Mouse (Mus musculus) kidney, postnatal 4 days (tissue): ENCODE results near the gene Flnc.

Source experiments
- DNase-seq, 2 experiments: peaks; one replicate each; pipeline ENCODE4 v3.0.0; 2021; ENCODE audit warnings: mixed read lengths in 2 of 2

The Flnc gene

DNA sequence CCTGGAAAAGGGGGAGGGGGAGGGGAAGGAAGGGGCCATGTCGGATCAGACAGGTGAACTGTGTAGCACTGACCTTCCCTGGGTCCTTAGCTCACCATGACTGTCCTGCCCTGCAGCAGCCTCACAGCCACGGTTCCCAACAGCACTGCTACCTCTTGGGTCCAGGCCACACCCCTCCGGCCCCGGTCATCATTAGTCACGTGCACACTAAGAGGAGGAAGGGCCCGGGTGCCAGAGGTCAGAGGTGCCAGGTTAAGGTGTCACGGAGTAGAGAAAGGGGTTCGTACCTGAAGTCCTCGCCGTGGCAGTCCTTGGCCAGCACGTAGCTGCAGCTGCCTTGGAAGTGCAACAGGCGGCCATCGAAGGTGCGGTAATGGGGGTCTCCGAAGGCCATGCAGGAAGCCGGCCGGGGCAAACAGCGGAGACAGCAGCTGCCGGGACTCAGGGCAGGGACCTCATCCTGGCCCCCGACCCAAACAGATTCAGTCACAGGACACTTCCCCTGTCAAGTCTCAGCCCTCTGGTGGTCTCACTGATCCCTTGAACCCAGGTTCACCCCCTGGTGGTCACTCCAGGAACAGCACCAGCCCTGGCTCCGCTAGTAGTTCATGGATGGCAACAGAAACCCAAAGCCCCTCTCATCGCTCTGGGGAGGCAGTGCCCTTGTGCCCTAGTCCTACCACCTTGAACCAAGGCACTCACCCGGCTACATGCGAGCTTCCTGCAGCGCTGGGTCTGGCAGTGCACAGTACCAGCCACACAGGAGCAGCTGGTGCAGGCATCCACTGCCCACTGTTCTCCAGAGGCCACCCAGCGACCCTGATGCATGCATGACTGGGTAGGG, 51.9 kb downstream of the Flnc start:
- peak; percentile 91 to 92 for DNase-seq

DNA sequence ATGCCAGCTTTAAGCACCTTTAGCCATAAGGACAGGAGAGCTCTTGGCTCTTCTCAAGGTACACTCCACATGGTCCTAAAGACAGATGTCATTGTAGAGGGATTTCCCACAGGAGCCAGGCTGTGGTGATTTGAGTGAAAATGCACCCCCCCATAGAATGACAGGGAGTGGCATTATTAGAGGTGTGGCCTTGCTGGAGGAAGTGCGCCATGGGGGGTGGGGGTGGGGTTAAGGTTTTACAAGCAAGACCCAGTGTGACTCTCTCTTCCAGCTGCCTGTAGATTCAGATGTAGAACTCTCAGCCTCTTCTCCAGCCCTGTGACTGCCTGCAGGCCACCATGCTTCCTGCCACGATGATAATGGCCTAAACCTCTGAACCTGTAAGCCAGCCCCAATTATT, 52.9 kb downstream of the Flnc start:
- DNase-seq = no peak

DNA sequence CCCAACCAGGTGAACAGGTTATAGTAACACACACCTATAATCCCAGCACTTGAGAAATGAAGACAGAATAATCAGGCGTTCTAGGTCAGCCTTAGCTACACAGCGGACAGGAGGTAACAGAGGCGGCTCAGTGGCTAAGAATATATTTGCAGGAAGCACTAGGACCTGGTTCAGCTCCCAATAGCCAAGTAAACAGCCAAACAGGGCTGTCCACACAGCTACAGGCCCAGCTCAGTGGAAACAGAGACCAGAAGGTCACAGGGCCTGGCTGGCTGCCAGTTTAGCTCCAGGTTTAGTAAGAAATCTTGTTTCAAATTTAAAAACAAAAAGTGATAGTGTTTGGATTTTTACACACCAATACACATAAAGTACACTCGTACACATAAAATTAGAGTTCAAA, 61.0 kb downstream of the Flnc start:
- peak; percentile 72 to 78 for DNase-seq

DNA sequence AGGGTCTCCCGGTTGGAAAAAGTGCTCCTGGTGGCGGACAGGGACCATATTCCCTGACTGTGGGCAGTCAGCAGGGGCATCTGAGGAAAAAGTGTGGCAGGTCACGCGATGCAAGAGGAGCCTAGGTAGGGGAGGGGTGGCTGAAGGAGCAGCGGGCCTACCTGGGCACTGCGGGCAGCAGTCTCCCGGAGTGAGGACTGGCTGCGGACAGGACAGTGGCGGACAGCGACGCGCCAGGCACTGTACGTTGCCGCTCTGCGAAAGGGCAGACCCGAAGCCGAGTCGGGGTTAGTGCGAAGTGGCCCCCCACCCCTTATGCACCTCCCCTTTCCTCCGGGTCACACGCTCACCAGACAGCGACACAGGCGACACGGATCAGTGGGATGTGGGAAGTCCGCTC, 63.2 kb downstream of the Flnc start:
- DNase-seq = peak in 1 of 2 experiments; percentile 30

DNA sequence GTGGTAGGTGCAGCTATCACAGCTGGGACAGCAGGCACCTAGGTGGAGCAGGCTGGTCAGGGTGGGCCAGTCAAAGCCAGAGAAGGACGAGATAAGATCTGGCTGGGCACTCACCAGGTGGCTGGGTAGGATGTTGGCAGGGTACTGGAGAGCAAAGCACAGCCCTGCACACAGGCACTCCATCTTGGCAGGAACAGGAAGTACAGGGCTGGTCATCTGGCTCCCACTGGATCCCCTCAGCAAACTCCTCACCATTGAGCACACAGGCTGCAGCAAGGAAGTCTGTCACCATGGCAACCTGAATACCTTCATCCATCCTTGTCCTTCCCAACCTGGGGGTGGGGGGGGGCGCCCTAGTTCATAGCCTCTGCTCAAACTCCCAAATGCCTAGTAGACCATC, 64.7 kb downstream of the Flnc start:
- peak in 1 of 2 experiments; percentile 13 for DNase-seq

DNA sequence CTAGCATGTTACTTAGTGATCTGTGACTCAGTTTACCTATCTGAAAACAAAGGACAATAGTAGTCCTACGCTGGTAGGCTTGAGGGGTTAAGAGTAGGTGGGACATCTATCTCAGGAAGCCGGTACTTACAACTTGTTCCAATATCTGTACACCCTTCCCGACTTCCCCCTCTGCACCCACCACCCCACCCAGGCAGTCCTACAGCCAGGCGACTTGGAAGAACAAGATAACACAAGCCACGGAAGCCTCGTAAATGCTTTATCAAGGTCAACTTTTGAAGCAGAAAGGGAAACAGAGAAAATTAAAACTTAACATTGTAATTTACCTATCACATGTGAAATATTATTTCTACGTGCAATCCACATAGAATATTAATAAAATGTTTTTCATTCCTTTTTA, 67.1 kb downstream of the Flnc start:
- DNase-seq = no peak

DNA sequence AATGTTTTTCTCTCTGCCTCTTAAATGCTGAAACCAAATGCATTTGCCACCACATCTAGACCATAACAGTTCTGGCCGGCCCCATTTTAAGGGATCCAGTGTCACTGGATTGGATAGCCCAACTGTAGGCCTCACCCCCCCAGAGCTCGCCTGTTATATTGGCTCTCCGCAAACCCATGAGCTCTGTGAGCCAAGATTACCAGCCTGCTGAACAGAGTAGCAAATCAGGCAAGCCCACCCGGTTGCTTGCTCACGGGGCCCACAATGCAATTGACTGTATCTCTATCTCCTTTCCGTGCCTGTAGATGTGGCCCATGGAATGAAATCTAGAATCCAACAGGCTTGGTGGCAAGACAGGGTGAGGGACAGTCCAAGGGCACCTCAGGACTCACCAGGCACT, 67.8 kb downstream of the Flnc start:
- DNase-seq = no peak

DNA sequence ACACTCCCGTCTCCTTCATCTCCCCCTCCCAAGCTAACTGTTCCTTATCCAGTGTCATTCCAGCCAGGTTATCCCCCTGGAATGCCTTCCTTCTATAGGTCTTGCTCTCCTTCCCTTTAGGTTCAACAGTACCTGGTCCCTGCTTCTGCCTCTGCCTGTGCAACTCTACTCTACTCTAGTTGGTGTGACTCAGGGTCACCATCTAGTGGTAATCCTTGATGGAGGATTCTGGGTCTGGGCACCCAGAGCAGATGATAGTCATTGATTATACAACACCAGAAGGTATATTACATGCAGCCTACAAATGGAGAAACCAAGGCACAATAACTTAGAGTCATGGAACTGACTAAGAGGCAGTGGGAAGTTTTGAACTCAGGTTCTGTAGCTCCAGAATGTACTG, 68.5 kb downstream of the Flnc start:
- DNase-seq = no peak

DNA sequence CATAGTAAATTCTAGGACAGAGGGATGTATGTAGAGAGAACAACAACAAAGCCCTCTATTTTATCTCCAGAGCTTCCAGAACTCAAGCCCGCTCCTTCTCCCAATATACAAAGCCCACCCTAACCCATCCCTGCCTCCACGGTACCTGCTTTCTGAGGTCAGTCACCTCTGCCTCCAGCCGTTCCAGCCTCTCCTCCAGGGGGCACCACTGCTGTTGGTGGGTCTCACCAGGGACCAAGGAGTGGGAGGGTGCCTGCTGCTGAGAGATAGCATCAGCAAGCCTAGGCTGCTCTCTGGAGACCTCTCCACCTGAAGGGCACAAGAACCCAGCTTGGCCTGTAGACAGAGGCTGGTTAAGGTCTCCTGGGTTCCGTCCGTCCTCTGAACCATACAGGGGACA, 72.4 kb downstream of the Flnc start:
- DNase-seq = peak in 1 of 2 experiments; percentile 27

DNA sequence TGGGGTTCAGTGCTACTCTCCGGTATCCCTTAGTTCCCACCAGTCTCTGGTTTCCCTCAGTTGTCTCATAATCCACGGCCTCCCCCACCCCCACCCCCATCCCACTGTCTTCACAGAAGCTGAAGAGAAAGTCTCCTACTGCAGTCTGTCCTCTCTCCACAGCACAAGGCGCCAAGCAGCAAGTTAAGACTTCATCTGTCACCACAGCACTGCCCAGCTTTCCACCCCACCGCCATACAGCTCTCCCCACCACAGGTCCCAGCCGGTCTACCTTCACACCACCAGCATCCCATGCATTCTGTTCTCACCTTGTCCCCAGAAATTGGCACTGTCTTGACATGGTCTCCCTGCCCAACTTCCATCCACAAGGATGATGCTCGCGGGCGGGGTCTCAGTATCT, 73.8 kb downstream of the Flnc start:
- no peak for DNase-seq

DNA sequence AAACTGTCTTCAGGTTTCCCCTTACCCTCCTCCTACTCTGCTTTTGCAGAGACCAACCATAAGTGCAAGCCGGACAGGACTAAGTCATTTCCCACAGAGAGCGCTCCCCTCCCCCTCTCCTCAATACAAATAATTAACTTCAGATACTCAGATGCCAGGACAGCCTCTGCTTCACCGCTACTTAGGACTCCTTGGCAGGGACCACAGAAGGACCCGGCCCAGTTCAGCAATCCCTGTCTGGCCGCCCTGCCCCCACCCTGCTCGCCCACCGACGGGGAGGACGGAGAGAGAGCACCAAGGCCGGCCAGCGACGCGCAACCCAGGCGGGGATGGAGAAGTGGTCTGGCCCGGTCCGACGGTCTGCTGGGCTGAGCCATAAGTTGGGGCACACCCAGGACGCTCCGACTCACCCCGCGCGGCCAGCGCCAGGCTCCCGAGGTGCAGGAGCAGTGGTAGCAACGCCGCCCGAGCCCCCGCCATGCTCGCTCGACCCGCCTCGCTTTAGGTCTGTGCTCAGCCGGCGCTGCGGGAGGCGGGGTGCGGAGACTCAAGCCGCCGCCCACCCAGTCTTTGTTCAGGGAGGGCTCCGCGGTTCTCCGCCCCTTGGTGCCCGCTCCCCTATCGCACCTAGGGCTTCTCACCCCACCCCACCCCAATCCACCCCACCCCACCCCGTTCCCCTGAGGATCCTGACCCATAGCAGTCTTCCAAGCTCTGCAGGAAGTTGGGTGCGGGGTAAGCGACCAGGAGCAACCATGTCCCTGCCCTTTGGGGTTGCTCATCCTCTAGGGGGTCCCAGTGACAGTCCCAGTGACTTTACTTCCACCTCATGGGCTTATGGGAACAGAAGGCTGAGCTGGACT, 74.6 kb downstream of the Flnc start, which contains the start of gene Kcp:
Gene Kcp, minus strand, starts transcription at position 506 of the 863 bp plus-strand sequence.
- DNase-seq = peak; percentile 72 to 80

DNA sequence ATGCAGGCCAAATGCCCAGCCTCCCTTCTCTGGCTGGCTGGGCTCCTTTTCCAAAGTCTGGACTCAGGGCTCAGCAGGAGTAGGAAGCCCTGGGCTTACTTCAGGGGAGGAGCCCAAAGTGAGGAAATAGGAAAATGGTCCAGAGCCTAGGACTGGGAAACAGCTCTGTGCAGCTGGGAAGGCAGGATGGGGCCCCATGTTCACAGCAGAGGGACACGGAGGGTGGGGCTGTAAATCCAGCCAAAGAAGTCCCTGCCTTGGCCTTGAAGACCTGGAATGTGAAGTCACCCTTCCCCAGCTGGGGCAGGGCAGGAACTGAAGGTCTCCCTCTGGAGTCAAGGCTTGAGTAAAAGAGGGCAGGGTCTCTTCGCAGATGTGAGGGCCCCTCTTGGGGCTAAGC, 76.0 kb downstream of the Flnc start:
- no peak for DNase-seq
